Mouse (Mus musculus) C2C12 (cell line): Measurements from ENCODE around the gene Gpr61.

ENCODE experiments used
- CTCF ChIP-seq: IDR thresholded peaks from one replicate; pipeline ENCODE4 v1.5.1; 2011; ENCODE audit not compliant: control insufficient read depth, insufficient read depth, insufficient read length
- MAX ChIP-seq: IDR thresholded peaks from one replicate; pipeline ENCODE4 v1.6.1; 2011; ENCODE audit warnings: mild to moderate bottlenecking, control low read depth
- MYOD1 ChIP-seq: IDR thresholded peaks from one replicate; pipeline ENCODE4 v1.6.1; 2011; ENCODE audit warnings: low read depth; ENCODE audit not compliant: control insufficient read depth, insufficient read length

- no peak for TF ChIP-seq CTCF
- TF ChIP-seq MYOD1 = no peak
- TF ChIP-seq MAX = no peak
Measured at GRCm38 (mm10) chr3:108197066-108197497, 42.4 kb upstream of the Gpr61 start.
